Mouse (Mus musculus) ES-E14 (cell line): ENCODE data around the gene Baiap2l1.

Source experiments
- CHD2 ChIP-seq: IDR thresholded peaks from 2 replicates; pipeline ENCODE4 v1.6.1; 2014; ENCODE audit warnings: mild to moderate bottlenecking, low read depth, low read length, inconsistent platforms
- ZNF384 ChIP-seq: IDR thresholded peaks from 2 replicates; pipeline ENCODE4 v1.6.1; 2012; ENCODE audit warnings: low read depth, low read length, inconsistent platforms

DNA sequence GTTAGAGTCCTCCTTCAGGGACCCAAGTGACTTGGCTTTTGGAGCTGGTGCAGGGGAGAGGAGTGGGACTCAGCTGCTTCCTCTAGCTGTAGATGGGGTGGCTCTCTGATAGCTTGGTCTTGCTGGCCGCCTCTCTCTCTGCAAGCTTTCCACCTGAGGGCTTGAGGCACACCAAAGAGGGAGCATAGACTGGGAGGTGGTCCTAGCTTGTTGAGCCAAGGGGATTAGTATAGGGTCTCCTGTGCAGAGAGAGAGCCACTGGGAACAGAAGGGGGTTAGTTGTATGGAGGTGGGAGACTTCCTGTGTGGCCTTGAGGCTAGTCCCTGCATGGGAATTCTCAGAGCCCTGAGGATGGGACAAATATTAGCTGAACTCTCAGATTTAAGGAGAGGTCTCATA is 101.0 kb downstream of the Baiap2l1 start:
- TF ChIP-seq ZNF384 (no peak), CHD2 (no peak)
